Mouse (Mus musculus) kidney, postnatal 14 days (tissue): ENCODE results near the gene Apoc4.

Experiments
- DNase-seq: peaks from one replicate; pipeline ENCODE4 v3.0.0; 2022; ENCODE audit warnings: mixed read lengths

Apoc4 gene

GRCm38 (mm10) chr7:19681202-19681694, at the start of gene Apoc4, which contains the start of gene Gm44805:
Apoc4 (minus strand) TSS chr7:19681479.
Gm44805 (minus strand) TSS chr7:19681423.
- DNase-seq = no peak

DNA sequence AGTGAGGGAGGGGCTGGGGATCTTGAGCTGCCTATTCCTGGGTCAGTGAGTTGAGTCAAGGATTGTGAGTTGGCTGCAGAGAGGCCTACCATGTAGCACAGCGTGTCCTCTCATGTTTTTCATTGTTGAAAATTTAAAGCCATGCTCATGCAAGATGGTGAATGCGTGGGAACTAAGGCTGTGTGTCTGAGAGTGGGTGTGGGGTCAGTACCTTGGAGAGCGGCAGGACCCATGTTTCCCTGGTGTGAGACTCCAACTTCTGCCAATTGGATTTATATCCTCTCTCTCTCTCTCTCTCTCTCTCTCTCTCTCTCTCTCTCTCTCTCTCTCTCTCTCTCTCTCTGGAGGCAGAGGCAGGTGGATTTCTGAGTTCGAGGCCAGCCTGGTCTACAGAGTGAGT, 45.3 kb upstream of the Apoc4 start:
- DNase-seq = no peak

DNA sequence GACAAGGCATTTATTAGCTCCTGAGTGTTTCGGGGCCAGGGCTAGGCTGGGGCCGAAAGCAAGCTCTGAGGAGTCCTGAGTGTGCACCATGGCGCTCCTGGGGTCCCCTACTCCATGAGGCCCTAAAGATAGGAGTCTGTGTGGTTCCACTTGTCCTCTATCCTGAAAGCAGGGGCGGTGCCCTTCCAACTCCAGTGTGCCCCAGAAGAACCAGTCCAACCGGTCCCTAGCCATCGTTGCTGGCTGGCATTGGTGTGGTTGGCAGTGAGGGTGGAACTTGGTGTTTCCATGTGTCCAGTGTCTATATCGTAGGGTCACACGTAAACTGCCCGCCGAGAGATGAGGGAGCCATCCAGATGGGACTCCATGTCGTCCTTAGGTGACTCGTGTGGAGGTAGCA, 42.9 kb upstream of the Apoc4 start:
- DNase-seq = peak; percentile 45

DNA sequence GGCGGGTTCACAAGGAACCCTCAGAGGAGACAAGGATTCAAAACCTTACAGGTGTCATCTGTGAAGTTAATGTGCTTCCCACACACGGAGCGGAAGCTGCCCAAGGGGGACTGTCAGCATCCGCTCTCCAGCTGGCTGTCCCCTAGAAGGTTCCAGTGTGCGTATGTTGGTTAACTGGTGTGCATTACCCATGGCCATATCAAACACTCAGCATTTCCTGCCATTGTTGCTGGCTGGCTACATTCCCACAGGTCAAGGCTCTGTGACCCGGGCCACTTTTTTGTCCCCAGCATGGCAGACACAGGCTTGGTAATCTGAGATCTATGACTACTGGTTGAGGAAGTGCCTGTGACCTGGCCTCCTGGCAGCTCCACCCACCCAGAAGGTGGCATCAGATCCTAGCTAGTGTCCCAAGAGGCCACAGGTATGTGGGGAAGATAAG, 41.5 kb upstream of the Apoc4 start:
- peak; percentile 86 for DNase-seq

GRCm38 (mm10) chr7:19719200-19719599, 37.9 kb upstream of the Apoc4 start:
- no peak for DNase-seq

DNA sequence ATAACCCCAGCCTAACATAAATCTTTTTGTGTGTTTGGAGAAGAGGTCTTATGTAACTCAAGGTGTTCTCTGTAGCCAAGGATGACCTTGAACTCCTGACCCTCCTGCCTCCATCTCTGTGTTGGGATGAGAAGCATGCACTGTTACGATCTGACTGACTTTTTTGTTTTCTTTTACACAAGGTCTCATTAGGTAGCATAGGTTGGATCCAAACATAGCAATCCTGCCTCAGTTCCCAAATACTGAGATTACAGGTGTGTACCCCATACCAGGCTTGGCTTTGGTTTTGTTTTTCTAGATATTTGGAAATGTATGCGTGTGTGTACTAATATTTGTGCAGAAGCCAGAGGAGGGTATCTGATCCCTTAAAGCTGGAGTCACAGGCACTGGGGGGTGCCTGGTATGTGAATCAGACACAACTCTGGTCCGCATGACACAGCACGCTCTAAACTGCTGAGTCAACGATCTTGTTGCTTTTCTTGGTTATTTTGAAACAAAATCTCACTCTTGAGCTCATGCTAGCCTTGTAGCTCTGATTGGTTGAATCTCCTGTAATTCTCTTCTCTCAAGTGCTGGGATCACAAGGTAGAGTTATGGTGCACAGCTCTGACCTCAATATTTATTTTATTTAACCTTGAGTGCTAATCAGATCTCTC, 37.1 kb upstream of the Apoc4 start:
- no peak for DNase-seq

GRCm38 (mm10) chr7:19717346-19717745, 36.1 kb upstream of the Apoc4 start:
- DNase-seq = no peak

GRCm38 (mm10) chr7:19716822-19717221, 35.5 kb upstream of the Apoc4 start:
- no peak for DNase-seq

GRCm38 (mm10) chr7:19716055-19716682, 34.9 kb upstream of the Apoc4 start:
- DNase-seq = no peak

GRCm38 (mm10) chr7:19715239-19716054, 34.2 kb upstream of the Apoc4 start, which contains the start of gene Tomm40:
Tomm40 (minus strand) TSS chr7:19715438.
- DNase-seq = peak; percentile 100

- DNase-seq = no peak
Observed at GRCm38 (mm10) chr7:19714836-19715235, 33.6 kb upstream of the Apoc4 start.

DNA sequence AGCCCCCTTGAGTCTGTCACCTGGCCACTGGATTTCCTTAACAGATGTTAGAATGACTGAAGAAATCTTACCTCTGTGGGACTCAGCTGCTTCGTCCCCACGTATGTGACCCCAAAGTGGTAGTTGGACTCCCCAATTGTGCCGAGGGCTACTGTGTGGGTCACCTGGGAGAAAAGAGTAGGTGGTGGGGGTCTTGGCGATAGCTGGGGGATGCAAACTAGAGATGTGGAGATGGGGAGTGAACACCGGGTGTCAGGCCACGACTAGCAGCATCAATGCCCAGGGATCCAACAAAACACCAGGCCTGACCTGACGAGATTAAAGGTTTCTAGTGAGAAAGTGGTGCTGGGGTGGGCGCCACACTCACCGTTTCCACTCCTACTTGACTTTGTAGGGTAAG, 32.3 kb upstream of the Apoc4 start:
- DNase-seq = no peak

DNA sequence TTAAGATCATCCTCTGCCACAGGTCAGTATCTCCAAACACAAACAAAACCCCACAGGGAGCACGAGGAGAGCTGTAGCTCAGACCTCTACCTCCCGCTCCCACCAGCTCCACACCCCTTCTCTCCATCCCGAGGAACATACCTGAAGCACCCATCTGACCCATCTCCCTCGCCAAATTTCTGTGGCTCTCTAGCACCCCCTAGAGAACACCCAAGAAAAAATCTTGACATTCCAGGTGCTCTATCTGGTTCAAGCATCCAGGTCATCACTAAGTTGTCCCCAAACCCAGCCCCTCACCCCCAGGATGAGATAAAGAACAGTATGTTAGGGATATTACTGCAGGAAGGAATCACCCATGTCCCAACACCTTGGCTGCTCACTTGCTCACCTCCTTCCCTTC, 31.9 kb upstream of the Apoc4 start:
- no peak for DNase-seq

DNA sequence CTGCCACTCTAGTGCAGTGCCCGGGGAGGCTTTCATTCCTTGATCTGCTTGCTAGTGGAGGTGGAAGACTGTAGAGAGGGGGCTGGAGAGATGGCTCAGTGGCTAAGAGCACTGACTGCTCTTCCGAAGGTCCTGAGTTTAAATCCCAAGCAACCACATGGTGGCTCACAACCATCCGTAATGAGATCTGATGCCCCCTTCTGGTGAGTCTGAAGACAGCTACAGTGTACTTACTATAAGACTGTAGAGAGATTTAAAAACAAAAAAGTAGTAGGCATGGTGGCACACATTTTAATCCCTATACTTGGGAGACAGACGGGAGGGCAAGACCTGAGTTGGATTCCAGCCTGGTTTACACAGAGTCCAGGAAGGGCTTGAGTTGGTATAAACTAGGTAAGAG, 31.1 kb upstream of the Apoc4 start:
- no peak for DNase-seq

DNA sequence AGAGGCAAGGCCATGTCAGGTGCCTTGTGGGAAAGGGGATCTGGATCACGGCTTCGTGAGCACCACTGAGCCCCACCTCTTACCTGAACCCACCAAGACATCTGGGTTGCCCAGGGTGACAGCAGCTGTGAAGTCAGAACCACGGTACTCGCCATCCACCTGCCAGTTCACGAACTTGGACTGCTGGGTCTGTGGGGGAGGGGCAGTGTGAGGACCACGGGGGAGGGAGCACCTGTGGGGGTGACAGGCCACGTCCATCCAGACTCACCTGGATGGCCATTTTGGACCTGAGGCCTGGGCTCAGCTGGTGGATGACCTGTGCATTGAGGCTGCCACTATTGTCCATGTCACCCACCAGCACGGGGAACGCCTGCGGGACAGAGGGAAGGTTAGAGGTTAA, 29.4 kb upstream of the Apoc4 start:
- no peak for DNase-seq

DNA sequence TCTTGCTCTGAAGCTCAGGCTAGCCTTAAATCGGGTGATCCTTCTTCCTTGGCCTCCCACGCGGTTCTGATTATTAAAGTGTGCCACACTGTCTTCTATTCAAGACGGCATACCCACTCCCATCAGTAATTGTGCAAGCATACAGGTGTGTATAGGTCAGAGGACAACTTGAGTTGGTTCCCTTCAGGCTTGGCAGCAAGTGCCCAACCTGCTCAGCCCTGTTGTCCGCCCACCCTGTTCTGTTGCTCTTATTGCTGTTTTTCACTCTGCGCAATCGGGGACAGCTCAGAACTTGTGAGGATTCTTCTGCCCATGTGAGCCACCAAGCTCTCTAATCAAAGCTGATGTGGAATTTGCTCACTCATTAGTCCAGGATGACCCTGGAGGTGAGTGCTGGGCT, 24.0 kb upstream of the Apoc4 start:
- DNase-seq = no peak

DNA sequence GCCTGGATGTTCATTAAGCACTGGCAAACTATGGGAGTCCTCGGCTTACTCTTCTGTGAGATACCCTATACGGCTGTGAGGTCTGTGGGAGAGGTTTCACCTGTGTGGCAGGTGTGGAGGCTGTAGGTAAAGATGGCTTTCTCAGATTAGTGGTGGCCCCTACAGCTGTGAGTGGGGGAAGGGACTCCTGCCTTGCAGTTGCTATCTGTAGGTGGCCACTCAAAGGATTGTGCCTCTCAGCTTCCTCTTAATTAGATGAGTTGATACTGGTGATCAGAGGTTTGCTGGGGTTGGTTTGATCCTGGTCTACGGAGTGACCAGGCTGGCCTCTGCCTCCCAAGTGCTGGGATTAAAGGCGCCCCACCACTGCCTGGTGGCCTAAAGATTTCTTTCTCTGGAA, 23.2 kb upstream of the Apoc4 start:
- DNase-seq = no peak

DNA sequence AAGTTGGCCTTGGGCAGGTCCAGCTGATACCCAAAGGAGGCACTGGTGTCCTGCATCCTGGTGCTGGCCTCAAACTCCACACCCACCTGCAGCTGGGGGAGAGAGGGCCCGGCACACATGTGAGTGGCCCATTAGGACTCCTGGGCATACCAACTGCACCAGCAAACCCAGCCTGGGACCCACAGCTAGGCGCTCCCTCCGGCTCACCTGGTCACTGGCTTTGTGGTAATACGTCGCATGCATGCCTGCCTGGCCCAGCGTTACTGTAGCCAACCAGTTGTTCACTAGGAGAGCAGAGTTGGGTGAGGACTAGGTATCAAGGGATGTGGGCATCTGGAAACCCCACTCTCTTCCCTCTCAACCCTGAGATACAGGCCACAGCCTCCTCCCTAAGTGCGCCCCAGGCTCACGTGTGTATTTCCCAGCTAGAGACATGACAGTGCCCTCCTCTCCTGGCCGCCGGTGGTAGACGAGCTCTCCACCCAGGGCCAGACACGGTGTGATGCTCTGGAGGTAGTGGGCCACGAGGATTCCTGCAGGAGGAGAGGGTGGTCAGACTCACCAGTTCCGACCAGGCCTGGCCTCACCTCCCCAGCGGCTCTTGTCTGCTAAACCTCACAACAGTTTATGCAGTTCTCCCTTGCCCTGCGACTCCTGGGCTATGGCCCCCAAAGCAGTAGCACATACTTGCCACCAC, 21.7 kb upstream of the Apoc4 start:
- DNase-seq = no peak

DNA sequence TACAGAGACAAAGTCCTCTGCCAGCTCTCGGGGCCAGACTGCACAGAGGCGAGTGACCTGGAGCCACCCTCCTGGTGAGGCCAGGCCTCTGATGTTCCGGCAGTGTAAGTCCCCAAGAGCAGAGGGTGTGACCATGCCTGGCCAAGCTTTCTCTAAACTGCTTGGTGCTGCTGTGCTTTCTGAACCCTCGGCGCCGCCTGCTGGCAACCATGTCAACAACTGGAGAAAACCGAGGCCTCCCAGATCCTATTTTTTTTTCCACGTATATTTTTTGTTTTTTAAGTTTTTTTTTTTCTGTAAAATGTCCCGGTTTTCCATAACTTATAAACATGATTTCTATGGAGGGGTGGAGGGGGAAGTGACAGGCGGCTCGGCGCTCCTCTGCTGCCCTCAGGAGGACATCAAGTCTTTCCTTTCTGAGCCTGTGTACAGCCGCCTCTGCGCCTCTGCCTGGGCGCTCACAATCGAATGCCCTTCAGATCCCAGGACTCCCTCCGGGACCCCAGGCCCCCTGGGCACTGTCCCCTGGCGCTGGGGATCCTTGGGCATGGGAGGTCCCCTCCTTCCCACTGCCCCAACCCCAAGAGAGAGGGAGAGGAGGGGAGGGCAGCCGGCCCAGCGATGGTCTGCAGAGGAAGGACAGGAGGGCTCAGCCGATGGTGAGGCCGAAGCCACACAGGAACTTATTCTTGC, 19.9 kb upstream of the Apoc4 start:
- DNase-seq = peak; percentile 89

DNA sequence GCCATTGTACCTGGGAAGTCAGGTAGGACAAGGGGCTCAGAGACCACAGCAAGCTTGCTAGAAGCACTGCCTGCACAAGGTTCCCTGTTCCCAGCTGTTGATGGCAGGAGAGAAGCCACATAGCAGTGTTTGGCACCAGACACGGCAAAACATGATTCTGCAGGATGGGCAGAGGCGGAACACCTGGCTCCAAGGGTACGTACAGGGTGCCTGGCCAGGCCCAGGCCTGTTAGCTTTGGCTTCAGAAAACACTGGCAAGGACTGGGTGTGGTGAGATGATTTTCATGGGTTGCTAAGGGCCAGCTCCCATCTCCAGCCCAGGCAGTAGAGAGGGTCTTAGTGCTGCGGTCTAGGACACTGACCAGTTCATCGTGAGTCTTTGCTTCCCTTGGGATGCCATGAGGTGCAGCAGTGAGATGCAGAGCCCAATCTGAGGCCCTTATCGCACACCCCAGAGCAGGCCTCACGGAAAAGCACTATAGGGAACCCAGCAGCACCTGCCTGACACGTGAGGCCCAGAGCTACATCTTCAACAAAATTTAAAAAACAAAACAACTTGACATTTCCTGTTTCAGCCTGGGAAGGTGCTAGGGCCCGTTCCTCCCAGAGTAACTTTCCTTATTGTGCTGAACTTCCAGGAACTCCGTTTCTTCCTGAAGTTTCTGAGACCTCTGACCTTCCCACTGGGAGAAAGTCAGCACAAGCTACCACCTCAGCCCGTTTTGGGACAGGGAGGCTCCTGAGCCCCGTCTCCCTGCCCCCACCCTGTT, 19.2 kb upstream of the Apoc4 start:
- DNase-seq = no peak

GRCm38 (mm10) chr7:19699827-19700148, 18.5 kb upstream of the Apoc4 start:
- DNase-seq = no peak
